Mouse (Mus musculus): ENCODE measurements around the gene Nck1.

DNA sequence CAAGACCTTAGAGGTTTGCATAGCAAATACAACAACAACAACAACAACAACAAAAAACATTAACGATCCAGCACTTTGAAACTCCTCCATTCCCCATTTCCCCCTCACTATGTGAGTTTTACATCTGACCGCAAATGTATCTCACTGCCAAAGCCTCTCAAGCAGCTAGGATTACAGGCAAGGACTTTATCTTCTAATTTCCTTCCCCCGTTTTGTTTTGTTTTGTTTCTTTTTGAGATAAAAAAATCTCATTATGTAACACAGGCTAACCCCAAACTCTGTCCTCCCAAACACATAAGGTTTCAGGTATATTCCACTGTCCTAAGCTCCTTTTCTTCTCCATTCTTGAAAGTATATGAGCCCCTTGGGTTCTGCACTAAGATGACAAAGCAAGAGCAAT lies 11.2 kb downstream of the Nck1 start:
- no peak for TF ChIP-seq POLR2A (IDR thresholded peaks at IDR 0.05; ENCODE audit: borderline replicate concordance, control insufficient read depth, low read depth, low read length)
- no peak for TF ChIP-seq CTCF (IDR thresholded peaks at IDR 0.05; ENCODE audit: control insufficient read depth, insufficient read depth, low read length)

Data from bone marrow, adult 2 months (tissue).